Mouse (Mus musculus) spleen, adult 12 weeks (tissue): ENCODE data around the gene Trp53i11.

Experiments used
- DNase-seq: peaks from one replicate; pipeline ENCODE4 v3.0.0; 2022; ENCODE audit warnings: low spot score

Trp53i11 gene

GRCm38 (mm10) chr2:93199531-93199974 is 12.2 kb downstream of the Trp53i11 start:
- DNase-seq = peak; percentile 26

- no peak for DNase-seq
These were observed 13.5 kb downstream of the Trp53i11 start for GRCm38 (mm10) chr2:93200681-93201340.

GRCm38 (mm10) chr2:93201997-93202396 is 14.6 kb downstream of the Trp53i11 start:
- no peak for DNase-seq

- no peak for DNase-seq
These were observed 15.4 kb downstream of the Trp53i11 start for GRCm38 (mm10) chr2:93202782-93203181.

- no peak for DNase-seq
These were observed 16.3 kb downstream of the Trp53i11 start for GRCm38 (mm10) chr2:93203682-93204081.

- DNase-seq = no peak
These were observed 17.2 kb downstream of the Trp53i11 start for GRCm38 (mm10) chr2:93204571-93204970.

- no peak for DNase-seq
These were observed 18.8 kb downstream of the Trp53i11 start for GRCm38 (mm10) chr2:93206126-93206525.

GRCm38 (mm10) chr2:93212386-93212785 is 25.0 kb downstream of the Trp53i11 start:
- no peak for DNase-seq

GRCm38 (mm10) chr2:93212865-93213264 is 25.5 kb downstream of the Trp53i11 start:
- DNase-seq = no peak

GRCm38 (mm10) chr2:93214192-93214591 is 26.8 kb downstream of the Trp53i11 start:
- DNase-seq = no peak

- no peak for DNase-seq
These were observed 28.4 kb downstream of the Trp53i11 start for GRCm38 (mm10) chr2:93215790-93216189.

GRCm38 (mm10) chr2:93217015-93217414 is 29.7 kb downstream of the Trp53i11 start:
- peak; percentile 38 for DNase-seq

- no peak for DNase-seq
These were observed 31.1 kb downstream of the Trp53i11 start for GRCm38 (mm10) chr2:93218353-93218990.

- DNase-seq = no peak
These were observed 32.2 kb downstream of the Trp53i11 start for GRCm38 (mm10) chr2:93219576-93219975.

GRCm38 (mm10) chr2:93220447-93220846 is 33.1 kb downstream of the Trp53i11 start:
- no peak for DNase-seq

GRCm38 (mm10) chr2:93223463-93223862 is 36.1 kb downstream of the Trp53i11 start:
- no peak for DNase-seq

- DNase-seq = peak; percentile 20
These were observed 39.6 kb downstream of the Trp53i11 start for GRCm38 (mm10) chr2:93226606-93227595.

GRCm38 (mm10) chr2:93227713-93228479 is 40.5 kb downstream of the Trp53i11 start:
- no peak for DNase-seq

GRCm38 (mm10) chr2:93228480-93228824 is 41.1 kb downstream of the Trp53i11 start:
- no peak for DNase-seq

GRCm38 (mm10) chr2:93232141-93232540 is 44.8 kb downstream of the Trp53i11 start:
- DNase-seq = no peak

- no peak for DNase-seq
These were observed 49.7 kb downstream of the Trp53i11 start for GRCm38 (mm10) chr2:93237055-93237454.

GRCm38 (mm10) chr2:93238864-93239263 is 51.5 kb downstream of the Trp53i11 start:
- no peak for DNase-seq
